Mouse (Mus musculus) monocyte, adult 5-6 weeks (primary cell): Measurements from ENCODE around the gene Ncor2. TPM values are rescaled to one million over a fixed set of nuclear protein-coding genes. Genes with fewer than 3 reads are reported as not detected.
A peak's percentile ranks its signal among the peaks of the same experiment; 100 is the strongest.

Experiments used
- ATAC-seq: fragments of 153-309, 156-312 bp; replicated peaks from 2 replicates; pipeline ENCODE4 v1.8.0; 2017; ENCODE audit warnings: mild to moderate bottlenecking; ENCODE audit not compliant: low TSS enrichment, insufficient number of reproducible peaks, severe bottlenecking, poor library complexity, low FRiP score
- total RNA-seq: library from RNA; stranded (forward); fragments of 200-1000, 200-491, 200-594 nt; gene quantifications from 3 replicates; pipeline ENCODE4 v1.2.3, GENCODE M21; 2017

Ncor2 gene
- total RNA-seq, 1 experiment from 2014 or later = 14.4 TPM

DNA sequence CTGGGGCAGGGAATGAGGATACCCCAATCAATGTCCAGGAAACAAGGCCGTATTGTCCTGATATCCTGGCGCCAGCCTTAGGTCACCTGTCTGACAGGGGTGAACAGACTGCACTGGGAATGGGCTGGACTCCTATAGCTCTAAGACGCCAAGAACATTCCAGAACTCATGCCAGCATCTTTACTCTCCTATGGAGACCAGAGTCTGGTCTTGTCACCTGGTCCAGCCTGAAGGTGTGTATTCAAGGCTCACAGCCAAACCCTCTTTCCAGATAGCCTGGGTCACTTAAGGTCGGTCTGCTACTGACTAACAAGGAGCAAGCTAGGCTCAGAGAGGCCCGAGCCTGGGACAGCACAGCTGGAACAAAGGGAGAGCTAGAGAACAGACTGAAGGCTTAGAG is 61.8 kb downstream of the Ncor2 start:
- no peak for ATAC-seq

GRCm38 (mm10) chr5:125113029-125113428 is 66.0 kb downstream of the Ncor2 start:
- ATAC-seq = no peak

DNA sequence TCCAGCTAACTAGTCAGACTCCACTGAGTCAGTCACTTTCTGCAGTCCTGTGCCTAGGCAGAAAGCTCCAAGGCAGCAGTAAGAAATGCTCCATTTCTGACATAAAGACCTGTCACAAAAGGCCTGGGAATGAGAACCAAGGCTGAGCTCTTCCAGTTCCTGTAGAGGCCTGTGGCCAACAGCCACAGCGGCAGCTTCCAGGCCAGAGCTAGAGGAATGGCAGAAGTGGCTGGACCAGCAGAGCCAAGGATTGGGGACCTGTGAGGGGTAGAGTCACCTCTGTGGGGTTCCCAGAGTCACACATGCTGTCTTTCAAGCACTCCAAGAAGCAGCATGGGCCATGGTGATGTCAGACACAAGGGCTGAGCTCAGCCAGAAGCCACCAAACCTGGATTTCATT is 66.4 kb downstream of the Ncor2 start:
- no peak for ATAC-seq

DNA sequence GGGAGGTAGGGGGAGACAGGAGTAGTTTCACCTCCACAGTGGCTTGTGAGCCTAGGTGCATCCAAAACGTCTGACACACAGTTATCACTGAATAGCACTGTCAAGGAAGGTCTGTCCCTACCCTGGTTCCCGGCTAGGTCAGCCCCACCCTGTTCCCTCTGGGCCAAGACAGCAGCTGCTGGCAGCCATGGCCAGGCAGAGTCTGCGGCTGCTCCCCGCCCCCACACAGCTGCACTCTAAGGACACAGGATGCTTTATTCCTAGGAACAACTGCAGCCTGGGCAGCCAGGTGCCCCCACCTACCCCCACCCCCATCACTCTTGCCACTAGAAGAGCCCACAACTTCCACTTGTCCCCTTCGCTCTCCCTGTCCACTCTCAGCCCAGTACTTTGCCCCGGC is 67.9 kb downstream of the Ncor2 start:
- no peak for ATAC-seq

GRCm38 (mm10) chr5:125110722-125111121 is 68.3 kb downstream of the Ncor2 start:
- no peak for ATAC-seq

GRCm38 (mm10) chr5:125110196-125110595 is 68.8 kb downstream of the Ncor2 start:
- no peak for ATAC-seq

DNA sequence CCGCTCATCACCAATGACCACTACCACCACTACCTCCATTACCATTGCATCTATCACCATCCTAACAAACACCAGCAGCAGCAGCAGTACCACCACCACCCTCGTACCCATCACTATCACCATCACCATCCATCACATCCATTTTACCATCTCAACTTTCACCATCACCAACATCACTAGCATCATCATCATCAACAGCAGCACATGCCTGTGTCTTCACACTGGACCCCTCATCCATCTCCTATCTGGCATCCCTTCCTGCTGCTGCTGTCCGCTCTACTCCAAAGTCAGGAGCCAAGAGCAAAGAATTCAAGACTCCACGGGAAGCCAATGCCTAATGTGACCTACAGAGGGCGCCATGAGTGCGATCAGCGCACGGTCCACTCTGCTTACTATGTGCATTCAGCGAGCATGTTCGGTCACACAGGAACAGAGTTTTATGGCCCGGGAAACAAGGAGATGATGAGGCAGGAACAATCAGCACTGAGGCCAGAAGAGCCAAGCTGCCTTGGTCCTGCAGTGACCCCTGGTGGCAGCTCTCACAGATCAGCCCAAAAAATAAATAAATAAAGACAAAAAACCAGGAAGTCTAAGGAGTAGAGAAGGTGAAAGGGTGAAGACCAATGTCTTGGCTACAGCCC is 71.9 kb downstream of the Ncor2 start:
- ATAC-seq = peak; percentile 30; the same call in 1 of the 2 replicates

DNA sequence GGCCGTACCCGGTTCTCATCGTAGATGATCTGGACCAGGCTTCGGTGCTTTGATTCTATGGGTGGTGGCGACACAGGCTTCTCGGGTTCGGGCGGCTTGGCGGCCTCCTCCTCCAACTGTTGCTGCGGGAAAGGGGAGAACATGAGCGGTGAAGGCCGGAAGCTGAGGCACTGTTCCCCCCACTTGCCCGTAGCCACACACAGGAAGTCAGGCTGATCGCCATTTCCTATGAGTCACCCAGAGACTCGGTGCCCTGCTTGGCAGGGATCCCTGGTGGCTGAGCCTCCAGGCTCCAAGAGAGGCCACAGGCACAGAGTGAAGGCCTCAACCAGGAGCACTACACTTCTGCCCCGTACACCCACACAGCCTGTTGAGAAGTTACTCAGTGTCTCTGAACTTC is 72.8 kb downstream of the Ncor2 start:
- peak; percentile 42 for ATAC-seq

DNA sequence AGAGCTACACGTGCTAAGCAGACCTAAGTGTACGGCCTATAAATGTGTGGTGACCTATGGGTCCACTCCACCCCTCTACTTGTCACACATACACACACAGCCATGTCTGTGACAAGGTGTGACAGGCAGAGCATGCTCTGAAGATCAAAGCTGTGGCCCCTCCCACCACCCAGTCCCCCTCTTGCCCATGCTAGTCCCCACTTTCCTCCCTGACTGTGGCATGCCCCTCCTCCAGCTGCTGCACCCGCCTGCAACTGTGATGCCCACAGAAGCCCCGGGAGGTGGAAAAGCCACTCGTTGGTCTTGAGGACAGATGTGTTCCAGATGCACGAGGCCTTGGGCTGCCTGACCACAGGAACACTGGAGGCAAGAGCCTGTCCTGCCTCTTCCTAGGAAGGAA is 74.2 kb downstream of the Ncor2 start:
- ATAC-seq = no peak

GRCm38 (mm10) chr5:125103396-125103795 is 75.6 kb downstream of the Ncor2 start:
- ATAC-seq = no peak

GRCm38 (mm10) chr5:125102907-125103306 is 76.1 kb downstream of the Ncor2 start:
- no peak for ATAC-seq

DNA sequence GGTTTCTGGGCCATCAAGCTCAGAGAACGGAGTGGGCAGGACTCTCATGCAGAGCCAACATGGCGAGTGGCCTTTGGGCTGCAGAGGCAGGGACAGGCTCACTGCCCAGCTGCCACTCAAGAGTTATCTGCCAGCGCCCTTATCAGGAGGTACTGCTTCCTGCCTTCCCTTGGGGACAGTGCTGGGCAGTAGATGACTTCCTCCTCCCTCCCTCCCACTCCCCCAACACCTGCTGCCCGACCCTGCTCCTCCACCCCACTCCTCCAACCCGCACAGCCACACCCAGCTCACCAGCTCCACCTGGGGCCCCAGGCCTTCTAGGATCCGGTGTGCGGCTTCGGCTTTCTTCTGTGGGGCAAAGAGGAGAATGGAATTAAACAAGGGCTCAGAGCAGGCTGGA is 76.7 kb downstream of the Ncor2 start:
- ATAC-seq = no peak

- ATAC-seq = no peak
Observed at GRCm38 (mm10) chr5:125099785-125100350, 79.2 kb downstream of the Ncor2 start.

DNA sequence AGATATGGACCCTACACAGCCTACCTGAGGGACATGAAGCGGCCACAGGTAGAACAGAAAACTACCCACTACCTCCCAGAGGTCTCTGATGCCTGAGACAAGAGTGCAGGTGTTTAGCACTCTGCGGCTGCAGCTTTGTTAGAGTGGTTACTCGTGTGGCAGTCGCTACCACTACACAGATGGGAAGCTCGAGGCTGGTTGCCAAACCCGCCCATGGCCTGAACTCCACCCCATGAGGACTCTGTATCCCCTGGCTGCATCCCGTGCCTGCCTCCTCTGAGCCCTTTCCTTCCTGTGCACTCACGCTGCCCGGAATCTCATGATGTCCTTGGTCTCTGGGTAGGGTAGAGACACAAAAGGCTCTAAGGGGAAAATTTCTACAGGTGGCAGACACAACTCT is 80.3 kb downstream of the Ncor2 start:
- no peak for ATAC-seq

GRCm38 (mm10) chr5:125096368-125096767 is 82.7 kb downstream of the Ncor2 start:
- no peak for ATAC-seq

DNA sequence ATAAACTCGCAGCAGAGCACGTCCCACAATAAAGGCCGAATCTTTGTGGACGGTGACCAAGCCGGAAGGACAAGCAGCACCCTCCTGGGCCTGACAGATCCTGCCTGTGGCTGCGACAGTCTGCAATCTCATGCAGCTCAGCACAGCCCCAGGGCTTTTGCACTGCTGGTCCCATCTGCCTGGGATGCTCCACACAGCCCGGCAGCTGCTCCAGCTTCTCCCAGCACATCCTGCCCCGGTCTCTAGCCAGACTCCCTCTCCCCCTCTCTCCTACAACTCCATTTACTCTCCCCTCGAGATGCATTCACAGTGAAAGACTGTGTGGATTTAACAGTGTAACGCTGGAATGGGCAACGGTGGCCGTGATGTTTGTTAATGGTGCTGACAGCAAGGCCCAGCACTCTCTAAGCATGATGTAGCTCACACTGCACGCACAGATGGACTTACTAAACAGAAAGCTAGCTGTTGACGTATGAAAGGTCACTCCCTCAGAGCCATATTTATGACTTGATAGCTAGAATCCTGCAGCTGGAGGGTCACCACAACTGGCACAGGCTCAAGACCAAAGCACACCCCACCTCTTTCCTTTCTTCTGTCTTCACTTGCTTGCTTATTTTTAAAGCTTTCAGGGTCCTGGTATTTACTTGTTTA is 83.4 kb downstream of the Ncor2 start:
- no peak for ATAC-seq

DNA sequence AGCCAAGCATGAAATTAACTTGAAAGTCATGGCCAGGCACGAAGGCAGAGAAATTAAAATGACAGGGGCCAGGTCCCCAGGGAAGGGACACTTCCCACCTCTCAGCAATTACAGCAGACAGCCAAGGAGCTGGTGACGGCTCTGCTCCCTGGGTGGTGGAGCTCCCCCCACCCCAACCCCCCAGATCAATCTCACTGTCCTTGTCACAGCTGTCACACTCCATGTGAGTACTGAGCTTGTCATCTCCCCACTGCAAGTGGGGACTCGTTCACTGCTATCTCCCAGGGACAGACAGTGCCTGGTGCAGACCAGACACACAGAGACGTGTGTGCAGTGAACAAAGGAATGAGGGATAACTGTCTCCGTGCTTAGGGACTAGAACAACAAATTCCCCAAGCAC is 85.2 kb downstream of the Ncor2 start:
- ATAC-seq = no peak

- no peak for ATAC-seq
Observed at GRCm38 (mm10) chr5:125088076-125088475, 90.9 kb downstream of the Ncor2 start.

DNA sequence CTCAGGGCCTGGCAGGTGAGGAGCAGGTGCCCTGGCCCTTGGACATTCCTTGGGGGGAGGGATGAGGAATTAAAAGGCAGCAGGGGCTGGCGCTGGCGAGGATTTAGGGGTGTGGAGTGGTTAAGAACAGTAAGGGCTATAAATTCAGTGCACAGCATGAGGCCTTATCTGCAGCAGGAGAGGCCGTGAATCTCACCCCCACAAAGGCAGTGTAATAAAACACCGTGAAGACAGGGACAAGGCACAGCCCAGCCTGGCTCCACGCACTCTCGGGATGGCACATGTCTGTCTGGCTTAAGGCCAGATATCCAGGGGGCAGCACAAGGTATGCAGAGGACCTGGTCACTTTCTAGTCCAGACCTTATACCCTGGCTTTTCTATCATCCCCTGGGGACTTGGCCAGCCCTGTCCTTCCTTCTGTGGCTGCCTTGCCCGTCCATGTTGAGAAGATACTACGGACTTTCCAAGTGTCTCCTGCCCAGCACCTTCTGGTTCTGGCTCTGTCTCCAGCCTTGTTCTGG is 93.9 kb downstream of the Ncor2 start:
- ATAC-seq = no peak

DNA sequence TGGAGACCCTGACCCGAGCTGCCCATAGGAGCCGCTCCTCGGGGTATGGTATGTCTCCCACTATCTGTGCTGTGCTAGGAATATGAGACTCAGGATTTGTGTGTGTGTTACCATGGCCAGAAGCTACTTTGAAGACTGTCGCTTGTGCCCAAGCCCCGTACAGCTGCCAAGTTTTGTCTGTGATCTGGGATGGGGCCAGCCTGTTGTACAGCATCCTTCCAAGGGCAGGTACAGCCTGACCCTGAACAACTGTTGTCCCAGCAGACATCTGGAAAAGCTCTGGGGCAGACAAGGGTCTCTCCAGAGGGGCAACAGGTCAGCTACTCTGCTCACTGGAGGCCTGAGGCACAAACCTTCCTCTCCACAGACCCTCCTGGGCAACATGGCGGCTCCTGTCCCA is 95.3 kb downstream of the Ncor2 start:
- no peak for ATAC-seq
